Mouse (Mus musculus) lung, postnatal 0 days (tissue): ENCODE data around the gene Rab43. TPM values are rescaled to one million over a fixed set of nuclear protein-coding genes. Genes with fewer than 3 reads are reported as not detected.

Source experiments
- ATAC-seq: fragments of 200-750 bp; cut with Nextera tagmentation; 2 replicates; pipeline ENCODE4 v1.8.0; 2017; ENCODE audit warnings: moderate library complexity
- DNase-seq: peaks from one replicate; pipeline ENCODE4 v3.0.0-alpha.2; 2016; ENCODE audit warnings: low spot score
- H3K27ac ChIP-seq: fragments of 300-500 bp; sonication (generic); 2 replicates; pipeline ENCODE4 v1.5.1; 2014; ENCODE audit warnings: antibody characterized with exemption, mild to moderate bottlenecking, low read length, mixed read lengths
- H3K27me3 ChIP-seq: fragments of 300-500 bp; sonication (generic); replicated peaks from 2 replicates; pipeline ENCODE4 v1.6.1; 2014; ENCODE audit warnings: low read length, mixed read lengths; ENCODE audit not compliant: insufficient read depth
- H3K36me3 ChIP-seq: fragments of 300-500 bp; sonication (generic); 2 replicates; pipeline ENCODE4 v1.6.1; 2014; ENCODE audit warnings: low read length, mixed read lengths; ENCODE audit not compliant: insufficient read depth
- H3K4me1 ChIP-seq: fragments of 300-500 bp; sonication (generic); 2 replicates; pipeline ENCODE4 v1.6.1; 2014; ENCODE audit warnings: antibody characterized with exemption, low read depth, low read length, mixed read lengths; ENCODE audit not compliant: insufficient read depth
- H3K4me2 ChIP-seq: fragments of 300-500 bp; sonication (generic); replicated peaks from 2 replicates; pipeline ENCODE4 v1.6.1; 2014; ENCODE audit warnings: low read depth, mild to moderate bottlenecking, low read length, moderate library complexity, mixed read lengths
- H3K4me3 ChIP-seq: fragments of 300-500 bp; sonication (generic); 2 replicates; pipeline ENCODE4 v1.5.1; 2014; ENCODE audit warnings: low read depth, low read length
- H3K9ac ChIP-seq: fragments of 300-500 bp; sonication (generic); replicated peaks from 2 replicates; pipeline ENCODE4 v1.6.1; 2014; ENCODE audit warnings: low read depth, mild to moderate bottlenecking
- H3K9me3 ChIP-seq: fragments of 300-500 bp; sonication (generic); 2 replicates; pipeline ENCODE4 v1.6.1; 2016; ENCODE audit warnings: low read length, mixed read lengths
- CTCF ChIP-seq: IDR thresholded peaks from 2 replicates; pipeline ENCODE4 v1.5.1; 2016; ENCODE audit warnings: antibody characterized with exemption, mild to moderate bottlenecking
- EP300 ChIP-seq: IDR thresholded peaks from 2 replicates; pipeline ENCODE4 v1.6.1; 2016; ENCODE audit warnings: antibody characterized with exemption, mild to moderate bottlenecking, control low read depth
- WGBS: fragments of 180-500 bp; shearing (Covaris S2); extraction: QIAGEN DNeasy Blood & Tissue Kit; methylation state at CpG from one replicate; pipeline ENCODE4 v1.1.7; 2014; 5-methylcytosine and 5-hydroxymethylcytosine counted together
- polyA plus RNA-seq: library from polyadenylated mRNA; unstranded; fragments of >200 nt; fragmentation: Nextera tagmentation; extraction: Ambion mirVana; gene quantifications from 2 replicates; pipeline ENCODE4 v1.2.1, GENCODE M21; 2015

Gene Rab43
- polyA plus RNA-seq = 13.5 and 15.1 TPM in 2 replicates

- WGBS = under 1% methylated on average over 30 of the region's 56 CpGs
- TF ChIP-seq CTCF (peak; percentile 57), EP300 (peak; percentile 31; the same call in 1 of the 2 replicates)
- Histone ChIP-seq H3K4me3 (peak within 1 kb of the TSS; percentile 73), H3K4me2 (peak within 1 kb of the TSS; percentile 80), H3K27me3 (no peaks in the 10 kb centered on the region), H3K27ac (peak within 1 kb of the TSS; percentile 95), H3K36me3 (peaks cover 5% of the 10 kb centered on the region; the same call in 1 of the 2 replicates), H3K9ac (peak within 1 kb of the TSS; percentile 73), H3K9me3 (no peaks in the 10 kb centered on the region), H3K4me1 (peaks cover 6% of the 10 kb centered on the region; the same call in 1 of the 2 replicates)
- DNase-seq (peak; percentile 98), ATAC-seq (peak; percentile 96)
Observed at GRCm38 (mm10) chr6:87811675-87812338, at the start of gene Rab43. TSS of gene Rab43 (minus strand) at chr6:87812164.

GRCm38 (mm10) chr6:87857071-87857470 lies 45.1 kb upstream of the Rab43 start:
- Histone ChIP-seq H3K36me3 (no peaks in the 10 kb centered on the region), H3K4me1 (no peaks in the 10 kb centered on the region), H3K27me3 (no peaks in the 10 kb centered on the region), H3K9me3 (no peaks in the 10 kb centered on the region), H3K4me2 (no peak overlapping the region), H3K9ac (no peak overlapping the region), H3K27ac (no peak overlapping the region), H3K4me3 (no peak overlapping the region)
- 27% methylated on average over 1 of the region's 1 CpGs for WGBS
- no peak for ATAC-seq
- no peak for DNase-seq
- no peak for TF ChIP-seq EP300
- TF ChIP-seq CTCF = no peak

GRCm38 (mm10) chr6:87853446-87853845 lies 41.5 kb upstream of the Rab43 start:
- ATAC-seq (no peak), DNase-seq (peak; percentile 33)
- Histone ChIP-seq H3K27ac (no peak overlapping the region), H3K9ac (no peak overlapping the region), H3K4me2 (no peak overlapping the region), H3K4me3 (no peak overlapping the region), H3K36me3 (no peaks in the 10 kb centered on the region), H3K9me3 (no peaks in the 10 kb centered on the region), H3K4me1 (peaks cover 4% of the 10 kb centered on the region; the same call in 1 of the 2 replicates), H3K27me3 (no peaks in the 10 kb centered on the region)
- no peak for TF ChIP-seq EP300
- no peak for TF ChIP-seq CTCF
- 69% methylated on average over 4 of the region's 4 CpGs for WGBS

GRCm38 (mm10) chr6:87851871-87852270 lies 39.9 kb upstream of the Rab43 start:
- H3K27me3 ChIP-seq = no peaks in the 10 kb centered on the region
- peaks cover 7% of the 10 kb centered on the region for H3K4me1 ChIP-seq
- no peak overlapping the region for H3K27ac ChIP-seq
- 76% methylated on average over 6 of the region's 6 CpGs for WGBS
- no peak overlapping the region for H3K4me3 ChIP-seq
- H3K9me3 ChIP-seq = no peaks in the 10 kb centered on the region
- H3K36me3 ChIP-seq = no peaks in the 10 kb centered on the region
- H3K4me2 ChIP-seq = no peak overlapping the region
- TF ChIP-seq CTCF = no peak
- no peak for TF ChIP-seq EP300
- ATAC-seq = no peak
- DNase-seq = no peak
- H3K9ac ChIP-seq = no peak overlapping the region

- Histone ChIP-seq H3K9me3 (no peaks in the 10 kb centered on the region), H3K27ac (peak within 1 kb of the TSS; percentile 97), H3K4me2 (peak within 1 kb of the TSS; percentile 89), H3K9ac (peak within 1 kb of the TSS; percentile 99), H3K4me3 (peak within 1 kb of the TSS; percentile 88), H3K36me3 (no peaks in the 10 kb centered on the region), H3K27me3 (no peaks in the 10 kb centered on the region), H3K4me1 (peaks cover 7% of the 10 kb centered on the region)
- 2% methylated on average over 54 of the region's 55 CpGs for WGBS
- peak; percentile 99 for ATAC-seq
- DNase-seq = peak; percentile 98
- no peak; the same call in 1 of the 2 replicates for TF ChIP-seq CTCF
- TF ChIP-seq EP300 = no peak
Observed at GRCm38 (mm10) chr6:87850900-87851614, 39.1 kb upstream of the Rab43 start, which contains the start of gene Cnbp. TSS of gene Cnbp (minus strand) at chr6:87851106.

- peak; percentile 59 for DNase-seq
- peak overlapping the region; percentile 97 for H3K27ac ChIP-seq
- WGBS = 1% methylated on average over 60 of the region's 73 CpGs
- H3K9ac ChIP-seq = peak overlapping the region; percentile 99
- ATAC-seq = peak; percentile 59
- H3K27me3 ChIP-seq = no peaks in the 10 kb centered on the region
- H3K9me3 ChIP-seq = no peaks in the 10 kb centered on the region
- H3K4me2 ChIP-seq = peak overlapping the region; percentile 69
- H3K4me3 ChIP-seq = peak overlapping the region; percentile 88
- peaks cover 1% of the 10 kb centered on the region; the same call in 1 of the 2 replicates for H3K36me3 ChIP-seq
- TF ChIP-seq EP300 (no peak), CTCF (no peak)
- H3K4me1 ChIP-seq = peaks cover 7% of the 10 kb centered on the region
Observed at GRCm38 (mm10) chr6:87850155-87850899, 38.4 kb upstream of the Rab43 start.
